Mouse (Mus musculus): ENCODE data around the gene Nop9. TPM values are rescaled to one million over a fixed set of nuclear protein-coding genes. Genes with fewer than 3 reads are reported as not detected.

The Nop9 gene
- polyA plus RNA-seq, 2 experiments, result 23.5 to 37.6 TPM

DNA sequence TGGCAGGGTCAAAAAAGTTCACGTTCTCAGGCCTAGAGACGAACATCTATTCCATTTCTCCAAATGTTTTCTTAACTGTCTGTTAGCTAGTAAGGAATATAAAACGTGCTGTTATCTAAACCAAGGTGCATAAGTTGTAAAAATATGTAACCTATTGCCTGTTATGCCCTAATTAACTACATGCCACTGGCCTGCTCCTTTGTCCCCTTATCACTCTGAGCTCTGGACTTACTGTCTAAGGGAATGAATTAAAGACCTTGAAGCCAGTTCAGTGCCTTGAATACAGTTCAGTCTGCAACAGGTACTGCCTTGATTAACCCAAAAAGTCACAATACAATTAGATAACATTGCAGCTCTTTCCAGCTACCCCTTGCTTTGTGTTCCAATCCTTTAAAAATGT is 10.2 kb upstream of the Nop9 start:
- Histone ChIP-seq H3K4me2 (replicated peaks; ENCODE audit: low read depth, low read length, severe bottlenecking) (no peak overlapping the region), H3K27me3 (ENCODE audit: control insufficient read depth, insufficient read depth, low read length) (no peaks in the 10 kb centered on the region), H3K9ac (ENCODE audit: low read depth, low read length, severe bottlenecking) (no peak overlapping the region), H3K4me3 (replicated peaks; ENCODE audit: low read length) (no peak overlapping the region), H3K9me3 (ENCODE audit: control insufficient read depth, low read length) (no peaks in the 10 kb centered on the region), H3K27ac (replicated peaks; ENCODE audit: low read depth, low read length) (no peak overlapping the region), H3K36me3 (ENCODE audit: control insufficient read depth, insufficient read depth, low read length) (peaks cover 24% of the 10 kb centered on the region), H3K4me1 (ENCODE audit: control insufficient read depth, insufficient read depth, low read length) (no peaks in the 10 kb centered on the region)
- 61% methylated on average over 3 of the region's 3 CpGs for WGBS
- TF ChIP-seq POLR2A (IDR thresholded peaks at IDR 0.05; ENCODE audit: borderline replicate concordance, extremely low read depth, insufficient read depth, insufficient read length), result no peak
- ATAC-seq (ENCODE audit: low FRiP score, low read depth) (no peak), DNase-seq (ENCODE audit: low spot score) (no peak)

DNA sequence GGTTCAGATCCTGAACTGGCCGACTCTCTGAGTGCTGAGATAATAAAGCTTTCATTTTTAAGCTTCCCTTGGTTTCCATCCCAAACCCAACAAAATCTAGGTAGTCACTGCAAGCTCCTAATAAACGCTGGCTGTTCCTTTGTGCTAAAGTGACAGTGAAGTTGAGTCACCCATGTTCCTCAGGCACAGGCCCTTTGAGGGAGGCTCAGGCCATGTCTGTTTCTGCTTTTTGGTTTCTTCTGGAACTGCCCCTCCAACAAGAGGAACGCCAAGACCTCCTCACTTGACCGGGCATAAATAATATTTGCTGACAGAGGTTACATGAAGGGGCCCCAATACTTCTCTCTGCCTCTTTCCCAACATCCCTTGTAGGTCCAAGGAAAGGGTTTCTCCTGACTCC is 9.7 kb upstream of the Nop9 start:
- no peak for DNase-seq (ENCODE audit: low spot score)
- no peak for TF ChIP-seq POLR2A (IDR thresholded peaks at IDR 0.05; ENCODE audit: borderline replicate concordance, extremely low read depth, insufficient read depth, insufficient read length)
- Histone ChIP-seq H3K4me2 (replicated peaks; ENCODE audit: low read depth, low read length, severe bottlenecking) (no peak overlapping the region), H3K9me3 (ENCODE audit: control insufficient read depth, low read length) (no peaks in the 10 kb centered on the region), H3K9ac (ENCODE audit: low read depth, low read length, severe bottlenecking) (no peak overlapping the region), H3K36me3 (ENCODE audit: control insufficient read depth, insufficient read depth, low read length) (peaks cover 28% of the 10 kb centered on the region), H3K27me3 (ENCODE audit: control insufficient read depth, insufficient read depth, low read length) (no peaks in the 10 kb centered on the region), H3K27ac (replicated peaks; ENCODE audit: low read depth, low read length) (no peak overlapping the region), H3K4me3 (replicated peaks; ENCODE audit: low read length) (no peak overlapping the region), H3K4me1 (ENCODE audit: control insufficient read depth, insufficient read depth, low read length) (no peaks in the 10 kb centered on the region)
- no peak for ATAC-seq (ENCODE audit: low FRiP score, low read depth)
- 81% methylated on average over 4 of the region's 4 CpGs for WGBS

DNA sequence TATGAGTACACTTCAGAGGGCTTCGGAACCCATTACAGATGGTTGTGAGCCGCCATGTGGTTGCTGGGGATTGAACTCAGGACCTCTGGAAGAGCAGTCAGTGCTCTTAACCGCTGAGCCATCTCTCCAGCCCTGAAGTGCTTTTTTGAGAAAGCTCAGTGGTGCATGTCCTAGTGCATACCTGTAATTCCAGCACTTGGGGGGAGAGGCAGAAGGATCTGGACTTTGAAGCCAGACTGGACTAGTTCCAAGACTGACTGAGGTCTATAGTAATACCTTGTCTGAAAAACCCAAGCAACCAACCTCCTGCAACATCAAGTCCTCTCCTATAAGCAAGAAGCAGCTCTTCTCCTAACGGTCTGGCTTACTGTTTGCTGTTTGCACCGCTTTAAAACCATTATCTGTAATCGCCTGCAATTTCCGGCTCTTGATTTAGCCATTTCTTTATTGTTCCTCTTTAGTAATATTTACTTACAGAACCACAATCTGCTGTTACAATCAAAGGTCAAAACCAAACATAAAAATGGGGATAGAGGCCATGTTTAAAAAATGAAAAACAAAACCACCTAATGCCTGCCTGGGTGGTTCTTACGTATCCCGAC is 8.3 kb upstream of the Nop9 start:
- H3K36me3 ChIP-seq (ENCODE audit: control insufficient read depth, insufficient read depth, low read length), result peaks cover 39% of the 10 kb centered on the region
- WGBS, result 85% methylated on average over 9 of the region's 9 CpGs
- no peak for DNase-seq (ENCODE audit: low spot score)
- no peaks in the 10 kb centered on the region for H3K27me3 ChIP-seq (ENCODE audit: control insufficient read depth, insufficient read depth, low read length)
- no peaks in the 10 kb centered on the region for H3K9me3 ChIP-seq (ENCODE audit: control insufficient read depth, low read length)
- H3K9ac ChIP-seq (ENCODE audit: low read depth, low read length, severe bottlenecking), result no peak overlapping the region
- no peak overlapping the region for H3K27ac ChIP-seq (replicated peaks; ENCODE audit: low read depth, low read length)
- H3K4me2 ChIP-seq (replicated peaks; ENCODE audit: low read depth, low read length, severe bottlenecking), result no peak overlapping the region
- H3K4me1 ChIP-seq (ENCODE audit: control insufficient read depth, insufficient read depth, low read length), result no peaks in the 10 kb centered on the region
- ATAC-seq (ENCODE audit: low FRiP score, low read depth), result no peak
- TF ChIP-seq POLR2A (IDR thresholded peaks at IDR 0.05; ENCODE audit: borderline replicate concordance, extremely low read depth, insufficient read depth, insufficient read length), result no peak
- H3K4me3 ChIP-seq (replicated peaks; ENCODE audit: low read length), result no peak overlapping the region

DNA sequence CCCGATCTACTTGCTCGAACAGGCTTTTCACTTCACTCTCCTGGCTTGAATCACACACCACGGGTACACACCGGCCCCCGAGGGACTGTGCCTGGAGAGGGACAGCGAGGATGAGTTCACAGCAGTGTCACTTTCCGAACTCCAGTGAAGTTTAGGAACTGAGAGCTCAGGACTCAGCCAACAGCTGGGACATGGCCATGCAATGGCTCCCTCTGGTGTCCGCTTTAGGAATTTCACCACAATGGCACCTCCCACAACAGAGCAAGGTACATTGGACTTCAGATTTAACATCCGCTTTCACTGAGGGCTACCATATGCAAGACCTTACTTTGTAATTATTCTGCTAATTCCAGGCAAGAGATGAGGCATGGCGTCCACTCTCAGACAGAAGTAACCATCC is 1.8 kb upstream of the Nop9 start:
- Histone ChIP-seq H3K4me3 (replicated peaks; ENCODE audit: low read length) (no peak overlapping the region), H3K27me3 (ENCODE audit: control insufficient read depth, insufficient read depth, low read length) (no peaks in the 10 kb centered on the region), H3K9ac (ENCODE audit: low read depth, low read length, severe bottlenecking) (no peak overlapping the region), H3K4me1 (ENCODE audit: control insufficient read depth, insufficient read depth, low read length) (peaks cover 23% of the 10 kb centered on the region), H3K4me2 (replicated peaks; ENCODE audit: low read depth, low read length, severe bottlenecking) (peak overlapping the region; percentile 22), H3K36me3 (ENCODE audit: control insufficient read depth, insufficient read depth, low read length) (peaks cover 34% of the 10 kb centered on the region), H3K9me3 (ENCODE audit: control insufficient read depth, low read length) (no peaks in the 10 kb centered on the region), H3K27ac (replicated peaks; ENCODE audit: low read depth, low read length) (no peak overlapping the region)
- no peak for TF ChIP-seq POLR2A (IDR thresholded peaks at IDR 0.05; ENCODE audit: borderline replicate concordance, extremely low read depth, insufficient read depth, insufficient read length)
- ATAC-seq (ENCODE audit: low FRiP score, low read depth), result peak; percentile 77
- peak; percentile 74 for DNase-seq (ENCODE audit: low spot score)
- WGBS, result 18% methylated on average over 10 of the region's 10 CpGs

DNA sequence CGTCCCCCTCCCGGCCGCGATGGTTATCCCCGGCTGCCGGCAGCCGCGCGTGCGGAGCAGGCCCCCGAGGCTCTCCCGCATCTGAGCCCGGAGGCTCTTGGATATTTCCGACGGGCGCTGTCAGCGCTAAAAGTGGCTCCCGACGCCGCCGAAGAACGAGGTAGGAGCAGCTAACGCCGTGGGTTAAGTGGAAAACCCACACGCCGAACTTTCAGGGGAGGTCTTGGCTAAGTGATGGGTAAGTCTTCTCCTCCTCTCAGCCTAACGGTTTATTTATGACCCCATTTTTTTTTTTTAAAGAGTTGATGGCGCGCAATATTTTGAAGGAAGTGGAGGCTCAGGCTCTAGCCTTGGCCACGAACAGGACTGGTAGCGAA is 356 bp downstream of the Nop9 start:
- no peak for TF ChIP-seq POLR2A (IDR thresholded peaks at IDR 0.05; ENCODE audit: borderline replicate concordance, extremely low read depth, insufficient read depth, insufficient read length)
- H3K27me3 ChIP-seq (ENCODE audit: control insufficient read depth, insufficient read depth, low read length), result no peaks in the 10 kb centered on the region
- ATAC-seq (ENCODE audit: low FRiP score, low read depth) (no peak), DNase-seq (ENCODE audit: low spot score) (no peak)
- peak overlapping the region; percentile 89 for H3K4me3 ChIP-seq (replicated peaks; ENCODE audit: low read length)
- peaks cover 35% of the 10 kb centered on the region for H3K36me3 ChIP-seq (ENCODE audit: control insufficient read depth, insufficient read depth, low read length)
- peak overlapping the region; percentile 69 for H3K4me2 ChIP-seq (replicated peaks; ENCODE audit: low read depth, low read length, severe bottlenecking)
- H3K4me1 ChIP-seq (ENCODE audit: control insufficient read depth, insufficient read depth, low read length), result peaks cover 23% of the 10 kb centered on the region
- H3K9ac ChIP-seq (ENCODE audit: low read depth, low read length, severe bottlenecking), result peak overlapping the region; percentile 80
- under 1% methylated on average over 31 of the region's 31 CpGs for WGBS
- H3K27ac ChIP-seq (replicated peaks; ENCODE audit: low read depth, low read length), result 0 out of 2 replicates have a peak overlapping the region, but pooled peaks have one; percentile 8
- no peaks in the 10 kb centered on the region for H3K9me3 ChIP-seq (ENCODE audit: control insufficient read depth, low read length)

Measured in limb, embryonic 14.5 days (tissue).